In the genomic region with DNA sequence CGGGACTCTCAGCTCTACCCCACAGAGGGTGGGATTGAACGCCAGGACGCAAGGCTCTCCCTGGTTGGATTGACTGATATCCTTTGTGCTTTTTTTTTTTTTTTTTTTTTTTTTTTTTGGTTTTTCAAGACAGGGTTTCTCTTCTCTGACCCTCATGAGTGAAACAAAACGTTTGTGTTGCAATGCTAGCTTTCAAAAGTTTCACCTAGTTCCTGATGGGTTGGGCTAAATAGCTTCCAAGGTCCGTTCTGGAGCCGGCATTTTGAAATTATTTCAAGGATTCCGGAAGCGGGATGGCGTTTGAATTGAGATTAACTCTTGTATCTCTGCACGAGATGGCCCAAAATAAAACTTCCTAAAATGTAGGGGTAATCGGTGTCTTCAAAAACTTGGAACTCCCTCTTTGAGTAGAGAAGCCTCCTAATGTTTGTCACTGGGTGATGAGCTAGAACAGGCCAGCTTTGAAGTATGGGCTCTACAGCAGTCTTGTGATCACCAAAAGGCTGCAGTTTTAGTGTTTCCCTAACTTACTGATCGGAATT, we compare ENCODE assay signal across 9 mouse cellular contexts. TPM values are rescaled to one million over a fixed set of nuclear protein-coding genes. Genes with fewer than 3 reads are reported as not detected.
DNase-seq lines count a peak whose midpoint lies in the region; ATAC-seq and TF ChIP-seq lines count a peak whose summit lies in the region.
"Had no signal": no experiment of that assay in that cellular context is flagged by ENCODE, and none has a peak within 500 bp of the region (broad histone marks: within the 10 kb centered on the region; RNA-seq: fewer than 3 reads in every experiment).

No protein-coding gene starts in this region.

- H3K4me2 ChIP-seq in limb, embryonic 15.5 days: peak overlapping the region; percentile 67
- peak overlapping the region; percentile 86 for H3K4me2 ChIP-seq in stomach, postnatal 0 days (replicated peaks; ENCODE audit: low read depth)

- WGBS in limb, embryonic 15.5 days: 42% methylated on average over 12 of the region's 12 CpGs
- WGBS in stomach, postnatal 0 days: 15% methylated on average over 12 of the region's 12 CpGs

- H3K4me1 ChIP-seq in erythroblast, embryonic 14.5 days (ENCODE audit: control insufficient read depth): peaks cover 66% of the 10 kb centered on the region
- H3K4me1 ChIP-seq in testis, adult 2 months (ENCODE audit: control insufficient read depth, insufficient read depth, low read length): peaks cover 13% of the 10 kb centered on the region
- peaks cover 23% of the 10 kb centered on the region for H3K4me1 ChIP-seq in limb, embryonic 15.5 days
- peaks cover 10% of the 10 kb centered on the region; the same call in 1 of the 2 replicates for H3K4me1 ChIP-seq in stomach, postnatal 0 days (replicated peaks; ENCODE audit: control insufficient read depth, insufficient read depth)

- H3K36me3 ChIP-seq in erythroblast, embryonic 14.5 days (ENCODE audit: control insufficient read depth): peaks cover 64% of the 10 kb centered on the region
- H3K36me3 ChIP-seq in testis, adult 2 months (ENCODE audit: control insufficient read depth, insufficient read depth, low read length): no peaks in the 10 kb centered on the region
- no peaks in the 10 kb centered on the region for H3K36me3 ChIP-seq in limb, embryonic 15.5 days
- H3K36me3 ChIP-seq in stomach, postnatal 0 days (ENCODE audit: control insufficient read depth, insufficient read depth, low read length): no peaks in the 10 kb centered on the region

- H3K9ac ChIP-seq in limb, embryonic 15.5 days: no peak overlapping the region
- H3K9ac ChIP-seq in stomach, postnatal 0 days (ENCODE audit: low read length): no peak overlapping the region

- TF ChIP-seq CTCF in testis, adult 2 months (IDR thresholded peaks at IDR 0.05; ENCODE audit: control insufficient read depth, insufficient read depth, insufficient replicate concordance, low read depth, low read length): no peak
- TF ChIP-seq CTCF in stomach, postnatal 0 days (IDR thresholded peaks at IDR 0.05; ENCODE audit: low read depth): no peak

- H3K27me3 ChIP-seq in erythroblast, embryonic 14.5 days (ENCODE audit: control insufficient read depth): no peaks in the 10 kb centered on the region
- H3K27me3 ChIP-seq in testis, adult 2 months (ENCODE audit: control insufficient read depth, insufficient read depth, low read length): no peaks in the 10 kb centered on the region
- no peaks in the 10 kb centered on the region for H3K27me3 ChIP-seq in limb, embryonic 15.5 days
- H3K27me3 ChIP-seq in stomach, postnatal 0 days (ENCODE audit: control insufficient read depth, insufficient read depth, low read length): no peaks in the 10 kb centered on the region

- no peak for ATAC-seq in erythroblast, adult 5-6 weeks (replicated peaks; ENCODE audit: low FRiP score, poor library complexity, severe bottlenecking)
- no peak for ATAC-seq in limb, embryonic 15.5 days (ENCODE audit: insufficient number of reproducible peaks, low FRiP score, low TSS enrichment, low read depth)
- no peak for ATAC-seq in stomach, postnatal 0 days (ENCODE audit: low FRiP score, low TSS enrichment)
- ATAC-seq in frontal cortex, adult (ENCODE audit: low TSS enrichment): no peak

- no peak for TF ChIP-seq EP300 in stomach, postnatal 0 days (optimal IDR thresholded peaks at IDR 0.05)

- no peaks in the 10 kb centered on the region for H3K9me3 ChIP-seq in erythroblast, embryonic 14.5 days (ENCODE audit: control insufficient read depth, low read length)
- H3K9me3 ChIP-seq in limb, embryonic 15.5 days: no peaks in the 10 kb centered on the region
- H3K9me3 ChIP-seq in stomach, postnatal 0 days (ENCODE audit: control insufficient read depth, low read length): no peaks in the 10 kb centered on the region

- TF ChIP-seq POLR2A in testis, adult 2 months (IDR thresholded peaks at IDR 0.05; ENCODE audit: control insufficient read depth, low read depth, low read length): no peak

- no peak overlapping the region; the same call in 1 of the 2 replicates for H3K27ac ChIP-seq in testis, adult 2 months (ENCODE audit: control insufficient read depth, insufficient read depth, low read depth, low read length)
- no peak overlapping the region for H3K27ac ChIP-seq in limb, embryonic 15.5 days
- H3K27ac ChIP-seq in stomach, postnatal 0 days (replicated peaks): no peak overlapping the region; the same call in 1 of the 2 replicates

- peak overlapping the region; percentile 89 for H3K4me3 ChIP-seq in erythroblast, embryonic 14.5 days (replicated peaks)
- H3K4me3 ChIP-seq in testis, adult 2 months (ENCODE audit: control insufficient read depth, low read depth, low read length): peak overlapping the region; percentile 9; the same call in 1 of the 2 replicates
- peak overlapping the region; percentile 91 for H3K4me3 ChIP-seq in limb, embryonic 15.5 days
- peak overlapping the region; percentile 93 for H3K4me3 ChIP-seq in stomach, postnatal 0 days (ENCODE audit: low read depth, low read length)

- DNase-seq in testis, postnatal 14 days (ENCODE audit: low spot score): no peak
- no peak for DNase-seq in stomach, postnatal 0 days (ENCODE audit: low spot score)
- DNase-seq in layer of hippocampus, adult 18-20 months (ENCODE audit: low spot score in 2 of 2): no peak
- DNase-seq: cerebellum, adult 9-11 months had no signal

RNA-seq across cellular contexts. Expression of a gene that starts 2.1 kb away (rescaled TPM):
- 7.3 and 10.8 TPM in 2 replicates for polyA plus RNA-seq in erythroblast, embryonic 14.5 days (2012)
- 252 and 320 TPM in 2 replicates for total RNA-seq in erythroblast, adult 5-6 weeks (2015; ENCODE audit: low replicate concordance)
- 514 and 775 TPM in 2 replicates for total RNA-seq in erythroblast, adult 5-6 weeks (2017; ENCODE audit: low replicate concordance)
- polyA plus RNA-seq in testis, adult 2 months (2012; rRNA removed): 33.2 and 38.8 TPM in 2 replicates
- polyA plus RNA-seq in limb, embryonic 15.5 days (2015; fragmentation: Nextera tagmentation; extraction: Ambion mirVana): 16.2 and 19.8 TPM in 2 replicates
- 13.3 and 13.7 TPM in 2 replicates for polyA plus RNA-seq in stomach, postnatal 0 days (2015; fragmentation: Nextera tagmentation; extraction: Ambion mirVana)
- 10 to 100 TPM; 62.5 to 70.2 TPM for total RNA-seq in layer of hippocampus, adult 18-20 months (2021)

Comparison
In these comparisons a context has a peak if more than half of its experiments do, and no peak if none do; other contexts are left out.
1. H3K4me3 ChIP-seq: peak in every context shown above with its lines; median percentile 93 in stomach, postnatal 0 days; 91 in limb, embryonic 15.5 days; 89 in erythroblast, embryonic 14.5 days; 9 in testis, adult 2 months.